Mouse (Mus musculus): ENCODE results near the gene Padi4.

The Padi4 gene

DNA sequence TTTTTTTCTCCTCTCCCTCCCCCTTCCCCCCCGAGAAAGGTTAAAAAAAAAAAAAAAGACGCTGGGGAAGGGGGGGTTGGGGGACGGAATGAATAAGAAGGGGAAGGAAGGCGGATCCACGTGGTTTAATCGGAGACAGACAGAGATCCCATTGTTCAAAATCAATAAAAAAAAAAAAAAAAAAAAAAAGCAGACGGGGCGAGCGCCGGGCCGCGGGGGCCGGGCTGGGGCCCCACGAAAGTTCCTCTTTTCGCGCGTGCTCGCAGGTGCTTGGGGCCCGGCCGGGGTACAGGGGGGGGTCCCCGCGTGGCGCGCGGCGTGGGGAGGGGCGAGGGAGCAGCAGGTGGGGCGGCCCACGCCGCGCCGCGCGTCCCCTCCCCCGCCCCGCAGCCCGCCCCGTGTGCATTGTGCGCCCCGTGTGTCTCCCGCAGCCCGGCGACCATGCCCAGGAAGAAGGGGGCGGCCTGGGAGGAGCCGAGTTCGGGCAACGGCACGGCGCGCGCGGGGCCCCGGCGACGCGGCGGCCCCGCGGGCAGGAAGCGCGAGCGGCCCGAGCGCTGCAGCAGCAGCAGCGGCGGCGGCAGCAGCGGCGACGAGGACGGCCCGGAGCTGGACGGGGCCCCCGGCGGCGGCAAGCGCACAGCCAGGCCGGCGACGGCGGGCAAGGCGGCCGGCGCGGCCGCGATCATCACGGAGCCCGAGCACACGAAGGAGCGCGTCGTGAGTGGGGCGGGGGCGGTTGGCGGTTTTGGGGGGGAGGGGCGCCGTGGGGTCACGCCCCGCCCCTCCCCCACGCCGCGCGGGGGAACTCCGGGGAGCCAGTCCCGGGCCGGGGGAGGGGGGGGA lies 72.1 kb downstream of the Padi4 start:
- DNase-seq (ENCODE audit: low spot score in 2 of 2), result no peak

GRCm38 (mm10) chr4:140701049-140701715 lies 72.9 kb downstream of the Padi4 start:
- DNase-seq (ENCODE audit: low spot score in 2 of 2), result peak in 1 of 2 experiments; percentile 75

DNA sequence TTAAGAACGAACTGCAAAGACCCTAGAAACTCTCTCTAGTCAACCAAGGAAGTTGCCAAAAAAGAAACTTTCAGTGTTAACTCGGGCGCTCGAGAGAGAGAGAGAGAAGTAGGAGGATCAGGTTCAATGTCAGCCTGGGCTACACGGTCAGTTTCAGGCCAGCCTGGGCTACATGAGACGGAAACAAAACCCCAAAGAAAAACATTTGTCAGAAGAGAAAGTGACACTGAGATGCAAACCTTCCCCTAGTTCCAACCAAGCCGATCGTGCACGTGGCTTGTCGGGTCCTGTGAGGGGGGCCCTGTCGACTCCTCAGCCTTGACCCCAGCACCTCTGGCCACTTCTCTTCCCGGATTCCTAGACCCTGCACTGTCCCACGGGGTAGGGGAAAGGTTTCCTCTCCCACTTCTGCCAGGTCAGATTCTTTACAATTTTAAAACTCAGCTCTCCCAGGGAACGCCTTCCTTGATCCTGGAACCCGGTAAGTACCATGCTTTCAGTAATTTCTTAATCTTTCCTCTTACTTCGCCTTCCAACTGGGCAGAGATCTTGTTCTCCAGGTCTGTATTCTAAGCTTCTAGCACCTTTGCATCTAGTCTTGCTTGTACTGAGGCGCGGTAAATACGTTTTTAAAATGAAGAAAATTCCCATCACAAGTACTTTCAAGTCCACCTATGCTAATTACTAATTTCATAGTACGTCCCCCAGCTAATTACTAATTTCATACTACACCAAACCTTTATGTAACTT lies 73.6 kb downstream of the Padi4 start, which contains the start of gene Rcc2:
Rcc2 (plus strand) TSS at position 273 of the 750 bp plus-strand sequence.
- DNase-seq (ENCODE audit: low spot score in 2 of 2), result no peak

GRCm38 (mm10) chr4:140699441-140700127 lies 74.5 kb downstream of the Padi4 start:
- peak; percentile 78 to 80 for DNase-seq (ENCODE audit: low spot score in 2 of 2)

Measured in left cerebral cortex, adult 9 months (tissue).